Comparison of ENCODE assay signal across 11 mouse cellular contexts in the genomic region with DNA sequence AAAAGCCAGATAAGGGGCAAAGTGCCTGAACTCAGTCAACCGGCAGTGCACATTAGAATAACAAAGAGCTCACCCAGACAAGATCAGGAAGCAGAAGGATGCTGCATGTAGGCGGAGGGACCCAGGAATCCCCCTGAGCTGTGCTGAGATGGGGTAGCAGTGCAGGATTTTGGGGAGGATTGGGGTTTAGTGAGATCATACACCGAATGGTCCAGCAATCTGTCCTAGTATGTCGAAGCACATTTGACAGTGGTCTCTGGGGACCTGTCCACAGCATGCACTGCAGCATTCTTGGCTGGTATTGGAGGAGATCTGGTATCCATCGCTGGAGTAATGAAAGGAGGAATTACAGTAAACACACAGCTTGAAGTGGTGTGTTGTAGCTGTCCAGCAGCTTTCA. TPM values are rescaled to one million over a fixed set of nuclear protein-coding genes. Genes with fewer than 3 reads are reported as not detected.
DNase-seq lines count a peak whose midpoint lies in the region; ATAC-seq and TF ChIP-seq lines count a peak whose summit lies in the region.
"Had no signal": no experiment of that assay in that cellular context is flagged by ENCODE, and none has a peak within 500 bp of the region (broad histone marks: within the 10 kb centered on the region; RNA-seq: fewer than 3 reads in every experiment).

No protein-coding gene starts in this region.

- no peaks in the 10 kb centered on the region for H3K27me3 ChIP-seq in liver, postnatal 0 days (ENCODE audit: insufficient read depth, low read length)
- H3K27me3 ChIP-seq: limb, embryonic 13.5 days had no signal

- TF ChIP-seq EP300 in liver, postnatal 0 days (IDR thresholded peaks at IDR 0.05; ENCODE audit: low read depth), result no peak

- no peaks in the 10 kb centered on the region for H3K36me3 ChIP-seq in ES-E14 (ENCODE audit: control insufficient read depth, insufficient read depth, low read length, poor library complexity, severe bottlenecking)
- H3K36me3 ChIP-seq in liver, postnatal 0 days (replicated peaks; ENCODE audit: insufficient read depth, low read length), result no peaks in the 10 kb centered on the region
- H3K36me3 ChIP-seq: limb, embryonic 13.5 days had no signal

- WGBS in liver, postnatal 0 days (ENCODE audit: insufficient replicate concordance), result 43% methylated on average over 5 of the region's 5 CpGs

- no peak for ATAC-seq in liver, postnatal 0 days

- H3K9me3 ChIP-seq in ES-E14 (ENCODE audit: control insufficient read depth, insufficient read depth, low read depth, low read length), result no peaks in the 10 kb centered on the region
- no peaks in the 10 kb centered on the region for H3K9me3 ChIP-seq in liver, postnatal 0 days (ENCODE audit: low read length)
- H3K9me3 ChIP-seq: limb, embryonic 13.5 days had no signal

- peak overlapping the region; percentile 85; the same call in 1 of the 2 replicates for H3K27ac ChIP-seq in ES-E14 (ENCODE audit: insufficient read depth, low read depth, low read length, poor library complexity, severe bottlenecking)
- H3K27ac ChIP-seq in liver, postnatal 0 days (ENCODE audit: low read depth), result no peak overlapping the region
- H3K27ac ChIP-seq: limb, embryonic 13.5 days; stomach, postnatal 0 days had no signal

- no peak overlapping the region; the same call in 1 of the 2 replicates for H3K9ac ChIP-seq in ES-E14 (ENCODE audit: insufficient read depth, low read depth, low read length, poor library complexity, severe bottlenecking)
- no peak overlapping the region for H3K9ac ChIP-seq in liver, postnatal 0 days (replicated peaks)
- H3K9ac ChIP-seq: limb, embryonic 13.5 days had no signal

- H3K4me3 ChIP-seq in ES-E14 (ENCODE audit: insufficient read depth in 1 of 2, low read depth in 1 of 2, low read length in 2 of 2, poor library complexity in 1 of 2, severe bottlenecking in 1 of 2), result peak overlapping the region; percentile 1 to 24; a peak in 1 of 4 replicates
- H3K4me3 ChIP-seq in liver, postnatal 0 days (ENCODE audit: low read depth, low read length), result no peak overlapping the region
- H3K4me3 ChIP-seq: limb, embryonic 13.5 days had no signal

- intact Hi-C loops in heart, postnatal 10 days (cut with DNase I), result loop anchor here (2.0 kb wide), 1 partner anchor 14 kb away; no protein-coding TSS in a partner anchor
- intact Hi-C loops in heart, postnatal 36 days (cut with DNase I), result no loop called here

- no peak for TF ChIP-seq CTCF in liver, postnatal 0 days (IDR thresholded peaks at IDR 0.05; ENCODE audit: low read depth)

- no peak overlapping the region for H3K4me2 ChIP-seq in liver, postnatal 0 days (ENCODE audit: low read depth, low read length)
- H3K4me2 ChIP-seq: limb, embryonic 13.5 days had no signal

- in situ Hi-C loops in ES-E14 (cut with MboI; ENCODE audit: low sequenced_read_pairs in 2 of 2, unreplicated experiment in 2 of 2), result no loop called here

- peak; percentile 55 to 58 for DNase-seq in heart, postnatal 10 days
- no peak for DNase-seq in heart, postnatal 36 days
- DNase-seq in ES-E14 (ENCODE audit: low read depth, low spot score), result peak; percentile 54
- DNase-seq in ZHBTc4 (ENCODE audit: low read depth, low spot score), result peak; percentile 78
- DNase-seq in mesoderm, embryonic 11.5 days (ENCODE audit: low read depth, low spot score), result peak; percentile 56
- DNase-seq in liver, postnatal 0 days, result no peak
- DNase-seq in cerebellum, postnatal 4 days (ENCODE audit: low spot score in 2 of 2), result no peak
- DNase-seq: cerebellum, postnatal 36 days; layer of hippocampus, adult 9-11 months had no signal

- peaks cover 12 to 18% of the 10 kb centered on the region in 2 experiments for H3K4me1 ChIP-seq in ES-E14 (ENCODE audit: control insufficient read depth in 2 of 2, insufficient read depth in 2 of 2, low read length in 2 of 2, poor library complexity in 1 of 2)
- no peaks in the 10 kb centered on the region for H3K4me1 ChIP-seq in liver, postnatal 0 days (ENCODE audit: insufficient read depth)

TF ChIP-seq in ES-E14, 5 proteins besides CTCF, POLR2A, EP300 and RAD21:
- no peak for TF ChIP-seq ZNF384 (IDR thresholded peaks at IDR 0.05; ENCODE audit: low read depth, low read length)
- no peak for TF ChIP-seq ZC3H11A (IDR thresholded peaks at IDR 0.05; ENCODE audit: borderline replicate concordance, low read depth, low read length)
- no peak for TF ChIP-seq MAFK (IDR thresholded peaks at IDR 0.05; ENCODE audit: insufficient read depth, low read depth, low read length)
- TF ChIP-seq CHD2 (IDR thresholded peaks at IDR 0.05; ENCODE audit: low read depth, low read length), result no peak
- no peak for TF ChIP-seq HCFC1 (IDR thresholded peaks at IDR 0.05; ENCODE audit: borderline replicate concordance, insufficient read depth, low read length)

RNA-seq across cellular contexts. Expression of a gene that starts 27.9 kb away (rescaled TPM):
- total RNA-seq in heart, postnatal 10 days (2021), result 1 to 10 TPM in 1 of 2 experiments, under 1 TPM in 1; 0.91 to 1.1 TPM
- total RNA-seq in heart, postnatal 36 days (2021), result 1 to 10 TPM; 3.8 to 7.2 TPM
- total RNA-seq in ES-E14 (2012; rRNA removed), result 10.6 and 22.7 TPM in 2 replicates
- 0.11 TPM in 2 replicates for polyA plus RNA-seq in liver, postnatal 0 days (2015; fragmentation: Nextera tagmentation; extraction: Ambion mirVana)

Comparison
In these comparisons a context has a peak if more than half of its experiments do, and no peak if none do; other contexts are left out.
1. DNase-seq: peak in heart, postnatal 10 days (2 of 2), ES-E14 (single experiment), ZHBTc4 (single experiment) and mesoderm, embryonic 11.5 days (single experiment); none in heart, postnatal 36 days (0 of 2), liver, postnatal 0 days (single experiment) and cerebellum, postnatal 4 days (0 of 2).